Mouse (Mus musculus): ENCODE data around the gene Lpp.

Gene Lpp

GRCm38 (mm10) chr16:24392651-24393555, at the start of gene Lpp:
TSS of gene Lpp (plus strand) at chr16:24393507.
- peak; percentile 51 to 59 for DNase-seq (ENCODE audit: low spot score in 2 of 2)

GRCm38 (mm10) chr16:24347582-24348411, 45.5 kb upstream of the Lpp start:
- peak; percentile 53 to 65 for DNase-seq (ENCODE audit: low spot score in 2 of 2)

- DNase-seq (ENCODE audit: low spot score in 2 of 2): no peak
These were observed 43.0 kb upstream of the Lpp start for GRCm38 (mm10) chr16:24350306-24350705.

GRCm38 (mm10) chr16:24350751-24351150, 42.6 kb upstream of the Lpp start:
- no peak for DNase-seq (ENCODE audit: low spot score in 2 of 2)

- DNase-seq (ENCODE audit: low spot score in 2 of 2): no peak
These were observed 41.5 kb upstream of the Lpp start for GRCm38 (mm10) chr16:24351811-24352210.

GRCm38 (mm10) chr16:24353816-24354215, 39.5 kb upstream of the Lpp start:
- DNase-seq (ENCODE audit: low spot score in 2 of 2): no peak

- no peak for DNase-seq (ENCODE audit: low spot score in 2 of 2)
These were observed 31.6 kb upstream of the Lpp start for GRCm38 (mm10) chr16:24361667-24362066.

- DNase-seq (ENCODE audit: low spot score in 2 of 2): no peak
These were observed 29.1 kb upstream of the Lpp start for GRCm38 (mm10) chr16:24364030-24364687.

- no peak for DNase-seq (ENCODE audit: low spot score in 2 of 2)
These were observed 27.4 kb upstream of the Lpp start for GRCm38 (mm10) chr16:24365900-24366299.

- no peak for DNase-seq (ENCODE audit: low spot score in 2 of 2)
These were observed 26.2 kb upstream of the Lpp start for GRCm38 (mm10) chr16:24367071-24367470.

GRCm38 (mm10) chr16:24367506-24367905, 25.8 kb upstream of the Lpp start:
- DNase-seq (ENCODE audit: low spot score in 2 of 2): no peak

- no peak for DNase-seq (ENCODE audit: low spot score in 2 of 2)
These were observed 16.8 kb upstream of the Lpp start for GRCm38 (mm10) chr16:24376478-24376877.

GRCm38 (mm10) chr16:24390596-24390995, 2.7 kb upstream of the Lpp start:
- peak; percentile 33 to 45 for DNase-seq (ENCODE audit: low spot score in 2 of 2)

GRCm38 (mm10) chr16:24391111-24391510, 2.2 kb upstream of the Lpp start:
- DNase-seq (ENCODE audit: low spot score in 2 of 2): no peak

GRCm38 (mm10) chr16:24391901-24392300, 1.4 kb upstream of the Lpp start:
- no peak for DNase-seq (ENCODE audit: low spot score in 2 of 2)

GRCm38 (mm10) chr16:24393556-24394210, 376 bp downstream of the Lpp start:
- peak; percentile 36 to 40 for DNase-seq (ENCODE audit: low spot score in 2 of 2)

GRCm38 (mm10) chr16:24394211-24394991, 1.1 kb downstream of the Lpp start:
- peak in 1 of 2 experiments; percentile 25 for DNase-seq (ENCODE audit: low spot score in 2 of 2)

- DNase-seq (ENCODE audit: low spot score in 2 of 2): no peak
These were observed 1.8 kb downstream of the Lpp start for GRCm38 (mm10) chr16:24395100-24395499.

GRCm38 (mm10) chr16:24396504-24396903, 3.2 kb downstream of the Lpp start:
- no peak for DNase-seq (ENCODE audit: low spot score in 2 of 2)

GRCm38 (mm10) chr16:24398476-24398875, 5.2 kb downstream of the Lpp start:
- DNase-seq (ENCODE audit: low spot score in 2 of 2): no peak

GRCm38 (mm10) chr16:24398893-24399292, 5.6 kb downstream of the Lpp start:
- DNase-seq (ENCODE audit: low spot score in 2 of 2): no peak
